Mouse (Mus musculus) gastrocnemius, adult 2 months (tissue): Measurements from ENCODE around the gene Ppef2. TPM values are rescaled to one million over a fixed set of nuclear protein-coding genes. Genes with fewer than 3 reads are reported as not detected.

ENCODE experiments used
- DNase-seq: peaks from one replicate; pipeline ENCODE4 v3.0.0; 2022
- H3K27ac ChIP-seq: fragments of 200-600 bp; 2 replicates; pipeline ENCODE4 v1.8.1; 2022; ENCODE audit warnings: mild to moderate bottlenecking
- H3K4me3 ChIP-seq: fragments of 200-600 bp; 2 replicates; pipeline ENCODE4 v1.8.1; 2022; ENCODE audit warnings: mild to moderate bottlenecking, moderate library complexity
- CTCF ChIP-seq: fragments of 200-600 bp; IDR thresholded peaks from 2 replicates; pipeline ENCODE4 v1.8.1; 2022; ENCODE audit warnings: antibody characterized with exemption, mild to moderate bottlenecking, moderate library complexity
- intact Hi-C: fragments of 180-260 bp; cut with DNase I; formaldehyde crosslinking; loops from one replicate; pipeline ENCODE4 v1.15.1; 2025
- total RNA-seq, 2 experiments: library from RNA; stranded (reverse); gene quantifications; 2 replicates each; pipeline ENCODE4 v1.2.3; 2021

Gene Ppef2
- total RNA-seq, 2 experiments from 2014 or later = not detected

DNA sequence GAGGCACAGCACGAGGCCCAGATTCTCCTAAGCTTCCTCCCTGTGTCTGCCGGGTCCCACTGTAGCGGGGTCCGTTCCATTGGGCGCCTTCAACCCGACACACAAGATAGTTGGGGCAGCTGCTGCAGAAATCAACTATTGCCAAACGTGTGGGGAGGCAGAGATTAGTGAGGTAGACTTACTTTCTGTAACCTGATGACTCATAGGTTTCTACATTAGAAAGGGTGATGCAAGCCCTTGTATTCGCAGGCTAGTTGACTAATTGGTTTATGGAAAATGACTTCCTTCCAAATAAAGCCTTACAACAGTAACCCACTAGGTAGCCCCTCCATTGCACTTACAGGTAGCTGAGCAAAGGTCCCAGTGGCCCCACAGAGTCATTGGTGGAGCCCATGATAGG lies 6.6 kb upstream of the Ppef2 start:
- TF ChIP-seq CTCF = no peak
- intact Hi-C loops = no loop called here
- no peak overlapping the region for H3K4me3 ChIP-seq
- H3K27ac ChIP-seq = no peak overlapping the region
- no peak for DNase-seq

DNA sequence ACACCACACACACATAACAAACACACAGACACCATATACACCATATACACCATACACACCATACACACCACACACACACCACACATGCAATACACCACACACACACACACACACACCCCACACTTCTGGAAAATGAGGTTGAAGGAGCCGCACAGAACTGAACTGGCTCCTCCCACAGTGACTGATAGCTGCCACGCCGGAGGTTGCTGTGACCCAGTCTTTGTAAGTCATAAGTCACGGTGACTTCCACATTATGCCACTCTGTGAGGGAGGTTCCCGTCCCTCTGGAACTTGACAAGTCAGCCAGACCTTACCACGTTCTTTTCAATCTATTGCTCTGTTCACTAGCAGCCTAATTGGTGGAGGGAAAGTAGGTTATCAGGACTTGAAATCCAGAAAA lies 1.6 kb downstream of the Ppef2 start:
- intact Hi-C loops = no loop called here
- Histone ChIP-seq H3K27ac (no peak overlapping the region), H3K4me3 (no peak overlapping the region)
- no peak for TF ChIP-seq CTCF
- DNase-seq = no peak

DNA sequence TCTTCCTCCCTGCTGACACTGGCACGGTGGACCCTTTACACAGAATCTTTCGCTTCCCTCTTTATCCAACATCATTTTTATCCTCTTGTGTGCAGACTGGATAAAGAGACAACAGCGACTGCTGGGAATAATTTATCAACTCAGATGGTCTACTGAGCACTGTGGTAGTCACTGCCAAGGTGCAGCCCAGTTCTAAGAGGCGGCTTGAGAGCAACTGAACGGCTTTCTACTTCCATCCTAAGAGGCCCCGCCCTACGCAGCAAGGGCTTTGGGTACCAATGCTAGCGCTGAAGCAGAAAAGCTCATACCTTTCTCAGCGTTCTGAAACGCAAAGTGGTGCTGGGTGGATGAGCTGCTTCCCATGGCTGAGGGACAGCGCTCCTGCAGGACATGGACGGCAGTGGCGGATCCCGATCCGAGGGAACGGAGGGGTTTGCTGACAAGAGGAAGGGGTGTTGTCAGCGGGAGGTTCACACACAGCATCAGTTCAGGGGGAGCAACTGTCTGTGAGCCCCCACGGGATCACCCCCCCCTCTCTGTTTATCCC lies 3.2 kb downstream of the Ppef2 start:
- Histone ChIP-seq H3K4me3 (no peak overlapping the region), H3K27ac (no peak overlapping the region)
- intact Hi-C loops = no loop called here
- TF ChIP-seq CTCF = no peak
- no peak for DNase-seq

DNA sequence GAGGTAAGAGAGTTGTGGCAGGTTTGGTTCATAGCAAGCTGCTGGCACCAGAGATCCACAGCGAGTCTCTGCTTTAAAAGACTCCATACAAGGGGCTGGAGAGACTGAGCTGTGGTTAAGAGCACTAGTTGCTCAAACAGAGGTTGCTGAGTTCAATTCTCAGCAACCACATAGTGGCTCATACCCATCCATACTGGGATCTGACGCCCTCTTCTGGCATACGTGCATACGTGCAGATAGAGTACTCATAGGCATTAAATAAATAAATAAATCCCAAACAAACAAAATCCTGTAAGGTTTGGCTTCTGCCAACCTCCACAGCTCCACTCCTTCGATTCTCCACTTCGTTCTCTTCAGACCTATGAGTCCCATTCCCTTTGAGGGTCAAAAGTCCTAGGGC lies 4.0 kb downstream of the Ppef2 start:
- DNase-seq = no peak
- no peak for TF ChIP-seq CTCF
- intact Hi-C loops = no loop called here
- Histone ChIP-seq H3K27ac (no peak overlapping the region), H3K4me3 (no peak overlapping the region)

DNA sequence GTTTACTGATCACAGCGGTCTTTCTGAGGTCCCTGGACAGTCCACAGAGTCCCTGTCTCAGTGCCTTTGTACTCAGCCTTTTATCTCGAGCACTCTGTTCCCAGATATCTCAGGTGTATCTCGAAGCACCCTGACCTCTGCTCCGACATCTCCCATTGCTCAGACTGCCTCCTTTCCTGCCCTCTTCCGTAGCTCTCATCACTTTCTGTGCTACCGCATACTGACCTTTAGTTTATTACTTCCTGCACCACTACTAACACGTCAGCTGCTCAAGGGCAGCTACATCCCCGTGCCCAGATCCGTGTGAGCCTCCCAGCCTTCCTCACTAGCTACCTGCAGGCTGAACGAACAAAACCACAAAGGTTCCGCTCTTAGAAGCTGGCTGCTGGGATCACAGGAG lies 7.5 kb downstream of the Ppef2 start:
- intact Hi-C loops = no loop called here
- TF ChIP-seq CTCF = no peak
- no peak overlapping the region for H3K4me3 ChIP-seq
- no peak for DNase-seq
- H3K27ac ChIP-seq = no peak overlapping the region

DNA sequence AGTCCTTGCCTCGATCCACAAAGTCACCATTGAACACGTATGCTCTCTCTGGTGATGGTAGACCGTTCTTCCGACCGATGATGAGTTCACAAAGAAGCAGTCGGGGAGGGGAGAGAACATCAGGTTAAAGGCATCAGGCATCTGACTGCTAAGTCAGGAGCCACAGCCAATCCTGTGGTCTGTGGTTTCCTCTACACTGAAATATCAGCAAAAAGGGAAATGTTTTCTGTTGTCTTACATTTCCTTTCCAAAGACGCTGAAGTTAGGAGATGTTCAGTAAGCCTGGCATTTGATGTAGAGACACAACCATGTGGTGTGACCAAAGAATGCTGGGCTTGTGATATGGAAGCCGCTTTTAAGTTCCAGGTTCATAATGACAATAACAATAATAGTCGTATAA lies 10.6 kb downstream of the Ppef2 start:
- Histone ChIP-seq H3K27ac (no peak overlapping the region), H3K4me3 (no peak overlapping the region)
- no peak for DNase-seq
- TF ChIP-seq CTCF = no peak
- intact Hi-C loops = no loop called here

DNA sequence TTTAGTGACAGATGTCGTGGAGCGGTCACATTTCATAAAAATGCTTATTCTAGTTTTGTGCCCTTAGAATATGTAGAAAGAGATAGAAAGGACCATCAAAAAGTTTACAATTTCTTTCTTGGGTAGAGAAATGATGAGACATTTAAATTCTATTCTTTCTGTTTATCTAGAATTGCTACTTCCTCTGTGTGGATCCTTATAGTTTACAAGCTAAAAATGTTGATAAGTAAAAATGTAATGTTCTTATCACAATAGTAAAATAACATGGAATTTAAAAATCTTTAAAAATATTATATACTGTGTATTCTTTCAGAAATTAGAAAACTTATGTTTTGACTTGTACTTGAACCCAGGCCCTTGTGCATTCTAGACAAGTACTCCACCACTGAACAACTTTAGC lies 11.2 kb downstream of the Ppef2 start:
- H3K27ac ChIP-seq = no peak overlapping the region
- intact Hi-C loops = no loop called here
- DNase-seq = no peak
- no peak overlapping the region for H3K4me3 ChIP-seq
- TF ChIP-seq CTCF = no peak

DNA sequence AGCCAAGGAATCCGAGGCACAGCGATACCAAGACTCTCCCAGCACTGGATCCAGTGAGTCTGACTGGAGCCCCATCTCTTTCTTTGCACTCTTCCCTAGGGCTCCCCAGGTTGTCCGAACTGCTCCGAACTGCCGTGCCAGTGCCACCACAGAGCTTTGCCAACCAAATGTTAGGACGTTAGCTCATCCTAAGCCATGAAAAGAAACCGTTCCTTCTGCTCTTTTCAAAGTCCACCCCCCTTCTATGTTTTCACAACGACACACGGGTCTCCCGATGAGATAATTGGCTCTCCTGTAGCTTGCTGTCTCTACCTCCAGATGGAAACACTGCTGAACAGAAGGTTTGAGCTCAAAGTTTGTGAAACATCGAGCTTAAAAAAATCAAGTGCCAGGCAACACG lies 15.3 kb downstream of the Ppef2 start:
- intact Hi-C loops = no loop called here
- no peak for TF ChIP-seq CTCF

DNA sequence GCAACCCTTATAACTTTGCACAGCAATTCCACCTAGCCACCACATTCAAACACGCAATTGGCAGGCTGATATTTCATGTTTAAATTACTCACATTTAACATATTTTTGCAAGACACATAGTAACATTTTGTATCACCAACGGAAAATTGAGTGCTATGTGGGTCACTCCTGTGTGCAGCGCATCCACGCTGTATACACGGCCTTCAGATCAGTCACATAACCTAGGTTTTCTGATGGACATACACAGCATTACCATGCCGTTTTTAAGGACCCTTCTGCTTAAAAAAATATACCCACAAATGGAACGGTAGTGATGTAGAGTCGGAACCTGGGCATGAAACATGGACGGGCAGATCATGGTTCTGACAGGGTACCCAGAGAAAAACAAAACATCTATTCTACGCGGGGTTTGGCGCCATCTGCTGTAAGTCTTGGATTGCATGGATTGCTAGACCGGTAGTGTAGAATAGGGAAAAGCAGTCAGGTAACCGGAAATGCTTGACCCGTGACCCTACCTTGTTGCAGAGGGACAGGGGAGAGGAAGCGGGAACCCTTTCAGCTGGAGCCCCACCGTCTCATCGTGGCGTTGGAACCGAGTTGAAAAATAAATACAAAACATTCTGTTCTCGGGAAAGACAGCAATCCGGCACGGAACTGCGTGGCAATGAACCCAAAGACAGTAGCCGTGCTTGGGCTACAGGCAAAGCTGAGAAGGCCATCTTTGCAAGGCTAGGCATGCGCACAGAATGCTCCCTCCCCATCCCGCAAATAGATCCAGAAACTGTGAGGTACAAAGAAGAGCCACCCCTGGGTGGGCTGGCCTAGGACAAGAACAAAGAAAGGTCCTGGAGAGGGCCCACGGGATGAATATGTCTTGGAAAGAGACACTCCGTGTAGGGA lies 16.5 kb downstream of the Ppef2 start:
- intact Hi-C loops = loop anchor here (5.0 kb wide), 1 partner anchor 42 kb away; no protein-coding TSS in a partner anchor
- Histone ChIP-seq H3K4me3 (peak overlapping the region; percentile 37), H3K27ac (no peak overlapping the region)
- peak; percentile 62 for DNase-seq
- TF ChIP-seq CTCF = peak; percentile 74

More for the DNA sequence above, 15.3 kb downstream of the Ppef2 start:
- Histone ChIP-seq H3K4me3 (no peak overlapping the region), H3K27ac (no peak overlapping the region)
- no peak for DNase-seq

DNA sequence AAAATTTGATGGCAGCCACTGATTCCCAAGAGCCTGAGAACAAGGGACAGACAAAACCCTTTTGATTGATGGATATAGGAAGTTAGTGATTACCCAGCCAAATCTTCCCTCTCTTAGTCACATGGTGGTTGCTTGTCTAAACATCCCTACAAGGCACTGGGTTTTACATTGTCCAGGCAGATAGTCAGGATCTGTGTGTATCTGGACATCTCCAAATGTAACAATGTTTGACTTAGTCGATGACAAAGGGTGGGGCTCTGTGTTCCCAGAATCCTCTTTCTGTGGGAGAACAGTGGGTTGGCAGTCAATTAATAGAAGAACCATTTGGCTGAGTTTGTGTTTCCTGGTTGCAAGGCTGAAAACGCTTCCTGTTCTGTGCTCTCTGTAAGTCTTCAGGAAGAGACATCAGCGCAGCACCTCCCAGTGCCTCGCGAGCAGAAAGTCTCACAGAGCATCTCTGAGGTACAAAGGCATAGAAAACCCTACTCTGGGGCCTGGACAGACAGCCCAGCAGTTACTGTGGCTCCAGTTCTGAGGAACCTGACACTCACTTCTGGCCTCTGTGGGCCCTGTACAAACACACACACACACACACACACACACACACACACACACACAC lies 21.0 kb downstream of the Ppef2 start:
- Histone ChIP-seq H3K27ac (no peak overlapping the region), H3K4me3 (no peak overlapping the region)
- TF ChIP-seq CTCF = no peak
- no peak for DNase-seq
- intact Hi-C loops = loop anchor here (5.0 kb wide), 1 partner anchor 38 kb away; no protein-coding TSS in a partner anchor

DNA sequence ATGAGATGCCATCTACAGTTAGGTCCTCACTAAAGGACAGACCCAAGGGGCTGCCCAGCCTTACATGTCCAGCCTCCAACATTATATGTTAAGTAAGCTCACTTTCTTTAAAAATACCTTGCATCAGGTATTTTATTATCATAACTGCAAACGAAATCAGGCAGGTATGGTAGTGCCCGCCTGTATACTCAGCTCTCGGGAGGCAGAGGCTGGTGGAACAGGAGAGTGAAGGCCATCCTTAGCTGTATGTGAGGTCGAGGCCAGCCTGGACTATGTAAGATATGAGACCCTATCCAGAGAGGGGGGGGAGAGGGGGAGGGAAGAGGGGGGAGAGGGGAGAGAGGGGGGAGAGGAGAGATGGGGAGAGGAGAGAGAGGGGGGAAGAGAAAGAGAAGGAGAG lies 22.7 kb downstream of the Ppef2 start:
- no peak for TF ChIP-seq CTCF
- H3K4me3 ChIP-seq = no peak overlapping the region
- no peak overlapping the region for H3K27ac ChIP-seq
- no peak for DNase-seq
- intact Hi-C loops = no loop called here

DNA sequence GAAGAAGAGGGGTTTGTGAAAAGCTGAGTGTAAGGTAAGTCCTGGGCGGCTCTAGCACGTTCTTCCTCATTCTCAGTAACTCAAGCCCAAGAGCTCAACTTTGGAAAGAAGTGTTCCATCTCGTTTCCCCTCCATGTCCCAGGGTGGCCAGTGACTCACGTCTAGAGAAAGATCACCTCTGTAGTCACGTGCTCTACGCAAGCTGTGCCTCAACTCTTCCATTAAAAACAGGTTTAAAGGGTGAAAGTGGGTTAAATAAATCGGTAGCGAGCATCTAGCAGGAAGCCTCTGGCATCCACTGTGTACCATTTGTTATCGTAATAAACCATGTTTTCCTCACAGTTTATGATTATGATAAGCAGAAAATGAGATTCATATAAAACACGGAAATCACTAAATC lies 24.2 kb downstream of the Ppef2 start:
- intact Hi-C loops = no loop called here
- no peak for DNase-seq
- Histone ChIP-seq H3K4me3 (no peak overlapping the region), H3K27ac (no peak overlapping the region)
- no peak for TF ChIP-seq CTCF

DNA sequence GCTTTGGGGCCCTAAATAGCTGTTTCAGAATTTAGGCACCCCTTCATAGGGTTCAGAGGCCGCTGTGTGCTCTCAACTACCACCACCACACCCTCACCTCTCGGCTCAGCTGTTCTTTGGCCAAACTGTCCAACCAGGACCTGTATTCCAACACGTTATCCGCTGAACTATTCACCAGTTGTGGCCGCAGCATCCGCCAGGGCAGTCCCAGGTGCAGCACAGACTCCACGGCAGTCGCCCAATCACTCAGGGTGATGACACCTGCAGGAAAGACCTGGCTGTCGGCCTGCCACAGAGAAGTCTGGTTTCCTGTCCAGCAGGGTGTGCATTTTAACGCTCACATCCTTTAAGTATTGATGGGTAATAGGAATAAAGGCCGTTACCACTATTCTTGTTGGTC lies 25.8 kb downstream of the Ppef2 start:
- Histone ChIP-seq H3K4me3 (no peak overlapping the region), H3K27ac (no peak overlapping the region)
- intact Hi-C loops = no loop called here
- DNase-seq = no peak
- no peak for TF ChIP-seq CTCF
